Mouse (Mus musculus) thymus, adult 2 months (tissue): ENCODE data around the gene Actn3.

Experiments used
- CTCF ChIP-seq: fragments of 200-500 bp; IDR thresholded peaks from 2 replicates; pipeline ENCODE4 v1.5.1; 2012; ENCODE audit warnings: mild to moderate bottlenecking, control low read depth, low read length, moderate library complexity, borderline replicate concordance; ENCODE audit not compliant: control insufficient read depth, poor library complexity, insufficient read depth; ENCODE audit errors: extremely low read depth
- POLR2A ChIP-seq: fragments of 200-500 bp; IDR thresholded peaks from 2 replicates; pipeline ENCODE4 v1.6.1; 2012; ENCODE audit warnings: mild to moderate bottlenecking, low read length, control low read depth, moderate library complexity; ENCODE audit not compliant: control insufficient read depth, poor library complexity, insufficient read depth; ENCODE audit errors: extremely low read depth

- TF ChIP-seq POLR2A, result no peak
- no peak for TF ChIP-seq CTCF
Observed at GRCm38 (mm10) chr19:4876755-4877154, 954 bp downstream of the Actn3 start.
